Mouse (Mus musculus): ENCODE measurements around the gene Lix1. TPM values are rescaled to one million over a fixed set of nuclear protein-coding genes. Genes with fewer than 3 reads are reported as not detected.

Lix1 gene
- polyA plus RNA-seq, 1 experiment from 2014 or later, result 3.5 TPM

- H3K27ac ChIP-seq (replicated peaks), result no peak overlapping the region
- no peaks in the 10 kb centered on the region for H3K9me3 ChIP-seq
- 29% methylated on average over 3 of the region's 3 CpGs for WGBS
- H3K4me1 ChIP-seq, result peaks cover 11% of the 10 kb centered on the region; the same call in 1 of the 2 replicates
- H3K36me3 ChIP-seq, result no peaks in the 10 kb centered on the region
- H3K4me3 ChIP-seq, result no peak overlapping the region
- H3K9ac ChIP-seq, result no peak overlapping the region
- no peak overlapping the region; the same call in 1 of the 2 replicates for H3K4me2 ChIP-seq
- ATAC-seq (ENCODE audit: extremely low read depth, insufficient number of reproducible peaks, low FRiP score, low TSS enrichment), result no peak
- no peaks in the 10 kb centered on the region for H3K27me3 ChIP-seq (replicated peaks)
Observed at GRCm38 (mm10) chr17:17499278-17499677, 96.8 kb downstream of the Lix1 start.

- no peaks in the 10 kb centered on the region for H3K4me1 ChIP-seq
- no peaks in the 10 kb centered on the region for H3K36me3 ChIP-seq
- no peak overlapping the region for H3K27ac ChIP-seq (replicated peaks)
- no peak overlapping the region for H3K4me2 ChIP-seq
- no peaks in the 10 kb centered on the region for H3K9me3 ChIP-seq
- H3K4me3 ChIP-seq, result no peak overlapping the region
- H3K27me3 ChIP-seq (replicated peaks), result no peaks in the 10 kb centered on the region
- 85% methylated on average over 10 of the region's 10 CpGs for WGBS
- H3K9ac ChIP-seq, result no peak overlapping the region
- ATAC-seq (ENCODE audit: extremely low read depth, insufficient number of reproducible peaks, low FRiP score, low TSS enrichment), result no peak
Observed at GRCm38 (mm10) chr17:17506677-17507076, 104.2 kb downstream of the Lix1 start.

Other genes with a start within 250 kb of the Lix1 start
- gene Riok2, start 28.4 kb upstream of the Lix1 start, polyA plus RNA-seq (2015; fragmentation: Nextera tagmentation; extraction: Ambion mirVana), result 20.7 TPM in 2 replicates
- gene Lnpep, start 222.4 kb downstream of the Lix1 start, polyA plus RNA-seq (2015; fragmentation: Nextera tagmentation; extraction: Ambion mirVana), result 8.7 and 9.6 TPM in 2 replicates

All from heart, embryonic 13.5 days (tissue).